Mouse (Mus musculus): ENCODE results near the gene Tmem63c.

Gene Tmem63c

GRCm38 (mm10) chr12:87002209-87002608 is 18.9 kb upstream of the Tmem63c start:
- DNase-seq = no peak

GRCm38 (mm10) chr12:87002815-87003214 is 18.3 kb upstream of the Tmem63c start:
- DNase-seq = no peak

GRCm38 (mm10) chr12:87003606-87004005 is 17.5 kb upstream of the Tmem63c start:
- no peak for DNase-seq

GRCm38 (mm10) chr12:87004596-87004995 is 16.5 kb upstream of the Tmem63c start:
- DNase-seq = no peak

- peak; percentile 78 for DNase-seq
Observed at GRCm38 (mm10) chr12:87017041-87017440, 4.1 kb upstream of the Tmem63c start.

- no peak for DNase-seq
Observed at GRCm38 (mm10) chr12:87018756-87019155, 2.4 kb upstream of the Tmem63c start.

GRCm38 (mm10) chr12:87022006-87022405 is 866 bp downstream of the Tmem63c start:
- DNase-seq = no peak

GRCm38 (mm10) chr12:87023456-87023855 is 2.3 kb downstream of the Tmem63c start:
- DNase-seq = no peak

- no peak for DNase-seq
Observed at GRCm38 (mm10) chr12:87026109-87026870, 5.2 kb downstream of the Tmem63c start.

- no peak for DNase-seq
Observed at GRCm38 (mm10) chr12:87026871-87027240, 5.7 kb downstream of the Tmem63c start.

GRCm38 (mm10) chr12:87027391-87027790 is 6.3 kb downstream of the Tmem63c start:
- no peak for DNase-seq

- DNase-seq = no peak
Observed at GRCm38 (mm10) chr12:87028068-87028467, 6.9 kb downstream of the Tmem63c start.

- DNase-seq = no peak
Observed at GRCm38 (mm10) chr12:87029251-87029976, 8.3 kb downstream of the Tmem63c start.

- no peak for DNase-seq
Observed at GRCm38 (mm10) chr12:87031163-87031763, 10.1 kb downstream of the Tmem63c start.

GRCm38 (mm10) chr12:87036631-87037030 is 15.5 kb downstream of the Tmem63c start:
- DNase-seq = no peak

GRCm38 (mm10) chr12:87040166-87040565 is 19.0 kb downstream of the Tmem63c start:
- DNase-seq = no peak

GRCm38 (mm10) chr12:87040857-87041256 is 19.7 kb downstream of the Tmem63c start:
- DNase-seq = no peak

GRCm38 (mm10) chr12:87042456-87042855 is 21.3 kb downstream of the Tmem63c start:
- DNase-seq = no peak

GRCm38 (mm10) chr12:87043221-87043620 is 22.1 kb downstream of the Tmem63c start:
- DNase-seq = no peak

GRCm38 (mm10) chr12:87044711-87045110 is 23.6 kb downstream of the Tmem63c start:
- no peak for DNase-seq

GRCm38 (mm10) chr12:87047536-87047935 is 26.4 kb downstream of the Tmem63c start:
- no peak for DNase-seq

- peak; percentile 92 for DNase-seq
Observed at GRCm38 (mm10) chr12:87052661-87053321, 31.7 kb downstream of the Tmem63c start.

- no peak for DNase-seq
Observed at GRCm38 (mm10) chr12:87054873-87055272, 33.7 kb downstream of the Tmem63c start.
